Mouse (Mus musculus): ENCODE data around the gene Abi3bp.

Gene Abi3bp

GRCm38 (mm10) chr16:56477677-56478574 lies at the start of gene Abi3bp:
Abi3bp (plus strand) TSS chr16:56477878.
- DNase-seq (ENCODE audit: low read depth, low spot score), result no peak

- DNase-seq (ENCODE audit: low read depth, low spot score), result no peak
Measured at GRCm38 (mm10) chr16:56435293-56436185, 42.1 kb upstream of the Abi3bp start.

- no peak for DNase-seq (ENCODE audit: low read depth, low spot score)
Measured at GRCm38 (mm10) chr16:56440243-56440642, 37.4 kb upstream of the Abi3bp start.

GRCm38 (mm10) chr16:56441113-56441512 lies 36.6 kb upstream of the Abi3bp start:
- DNase-seq (ENCODE audit: low read depth, low spot score), result no peak

GRCm38 (mm10) chr16:56441658-56442344 lies 35.9 kb upstream of the Abi3bp start:
- no peak for DNase-seq (ENCODE audit: low read depth, low spot score)

GRCm38 (mm10) chr16:56451482-56451881 lies 26.2 kb upstream of the Abi3bp start:
- no peak for DNase-seq (ENCODE audit: low read depth, low spot score)

GRCm38 (mm10) chr16:56451923-56452322 lies 25.8 kb upstream of the Abi3bp start:
- no peak for DNase-seq (ENCODE audit: low read depth, low spot score)

- DNase-seq (ENCODE audit: low read depth, low spot score), result peak; percentile 6
Measured at GRCm38 (mm10) chr16:56458052-56458754, 19.5 kb upstream of the Abi3bp start.

- DNase-seq (ENCODE audit: low read depth, low spot score), result no peak
Measured at GRCm38 (mm10) chr16:56473160-56473559, 4.5 kb upstream of the Abi3bp start.

- no peak for DNase-seq (ENCODE audit: low read depth, low spot score)
Measured at GRCm38 (mm10) chr16:56475676-56476075, 2.0 kb upstream of the Abi3bp start.

- DNase-seq (ENCODE audit: low read depth, low spot score), result no peak
Measured at GRCm38 (mm10) chr16:56478575-56479191, 1.0 kb downstream of the Abi3bp start.

GRCm38 (mm10) chr16:56483466-56483865 lies 5.8 kb downstream of the Abi3bp start:
- DNase-seq (ENCODE audit: low read depth, low spot score), result no peak

- no peak for DNase-seq (ENCODE audit: low read depth, low spot score)
Measured at GRCm38 (mm10) chr16:56486461-56486860, 8.8 kb downstream of the Abi3bp start.

GRCm38 (mm10) chr16:56490861-56491260 lies 13.2 kb downstream of the Abi3bp start:
- DNase-seq (ENCODE audit: low read depth, low spot score), result no peak

GRCm38 (mm10) chr16:56495266-56495665 lies 17.6 kb downstream of the Abi3bp start:
- DNase-seq (ENCODE audit: low read depth, low spot score), result no peak

GRCm38 (mm10) chr16:56496743-56497142 lies 19.1 kb downstream of the Abi3bp start:
- no peak for DNase-seq (ENCODE audit: low read depth, low spot score)

GRCm38 (mm10) chr16:56498680-56499079 lies 21.0 kb downstream of the Abi3bp start:
- DNase-seq (ENCODE audit: low read depth, low spot score), result no peak

GRCm38 (mm10) chr16:56500441-56500840 lies 22.8 kb downstream of the Abi3bp start:
- no peak for DNase-seq (ENCODE audit: low read depth, low spot score)

GRCm38 (mm10) chr16:56501101-56501500 lies 23.4 kb downstream of the Abi3bp start:
- no peak for DNase-seq (ENCODE audit: low read depth, low spot score)

GRCm38 (mm10) chr16:56501513-56501912 lies 23.8 kb downstream of the Abi3bp start:
- DNase-seq (ENCODE audit: low read depth, low spot score), result no peak

- DNase-seq (ENCODE audit: low read depth, low spot score), result no peak
Measured at GRCm38 (mm10) chr16:56502134-56502533, 24.5 kb downstream of the Abi3bp start.
